In the genomic region with DNA sequence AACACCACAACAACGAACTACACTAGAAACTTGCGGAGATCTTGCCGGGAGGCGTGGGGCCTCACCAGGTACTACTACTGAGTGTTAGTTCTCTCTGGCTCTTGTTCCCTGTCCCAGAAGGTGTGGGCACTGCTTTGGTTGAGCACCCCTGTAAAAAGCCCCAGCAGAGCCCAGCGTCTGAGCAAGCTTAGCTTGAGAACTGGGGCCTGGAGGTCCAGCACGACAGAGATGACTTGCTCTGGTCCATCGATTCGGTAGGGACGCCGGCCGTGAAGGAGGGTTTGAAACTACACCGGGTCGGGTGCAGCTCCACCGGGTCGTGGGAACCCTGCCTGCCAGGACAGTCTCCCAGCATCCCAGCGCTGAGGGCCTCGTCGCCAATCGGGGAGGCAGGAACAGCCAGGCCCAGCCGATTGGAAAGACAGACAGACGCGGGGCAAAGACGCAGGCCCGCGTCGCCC, we compare ENCODE assay signal across 8 mouse cellular contexts. TPM values are rescaled to one million over a fixed set of nuclear protein-coding genes. Genes with fewer than 3 reads are reported as not detected.
A peak's percentile ranks its signal among the peaks of the same experiment; 100 is the strongest.
DNase-seq lines count a peak whose midpoint lies in the region; ATAC-seq lines count a peak whose summit lies in the region.

No protein-coding gene starts in this region.

- H3K4me2 ChIP-seq in embryonic facial prominence, embryonic 12.5 days (replicated peaks), result peak overlapping the region; percentile 88
- peak overlapping the region; percentile 91 for H3K4me2 ChIP-seq in hindbrain, embryonic 15.5 days
- H3K4me2 ChIP-seq in lung, embryonic 16.5 days (ENCODE audit: low read depth, low read length), result peak overlapping the region; percentile 63

- WGBS in embryonic facial prominence, embryonic 12.5 days, result under 1% methylated on average over 26 of the region's 26 CpGs
- under 1% methylated on average over 25 of the region's 26 CpGs for WGBS in hindbrain, embryonic 15.5 days
- WGBS in lung, embryonic 16.5 days, result 0% methylated on average over 26 of the region's 26 CpGs

- peaks cover 4% of the 10 kb centered on the region; the same call in 1 of the 2 replicates for H3K36me3 ChIP-seq in embryonic facial prominence, embryonic 12.5 days
- H3K36me3 ChIP-seq in hindbrain, embryonic 15.5 days, result 0 out of 2 replicates have a peak, but pooled peaks cover 6% of the 10 kb centered on the region
- H3K36me3 ChIP-seq in lung, embryonic 16.5 days (ENCODE audit: control insufficient read depth, insufficient read depth, low read length), result no peaks in the 10 kb centered on the region

- peaks cover 62% of the 10 kb centered on the region for H3K4me1 ChIP-seq in embryonic facial prominence, embryonic 12.5 days
- H3K4me1 ChIP-seq in hindbrain, embryonic 15.5 days (replicated peaks), result peaks cover 75% of the 10 kb centered on the region
- peaks cover 53% of the 10 kb centered on the region for H3K4me1 ChIP-seq in lung, embryonic 16.5 days (replicated peaks; ENCODE audit: control insufficient read depth, insufficient read depth, low read length)

- peak overlapping the region; percentile 92 for H3K9ac ChIP-seq in embryonic facial prominence, embryonic 12.5 days
- peak overlapping the region; percentile 85 for H3K9ac ChIP-seq in hindbrain, embryonic 15.5 days
- H3K9ac ChIP-seq in lung, embryonic 16.5 days (ENCODE audit: low read length), result peak overlapping the region; percentile 91

- H3K27me3 ChIP-seq in embryonic facial prominence, embryonic 12.5 days, result no peaks in the 10 kb centered on the region
- H3K27me3 ChIP-seq in hindbrain, embryonic 15.5 days, result no peaks in the 10 kb centered on the region
- H3K27me3 ChIP-seq in lung, embryonic 16.5 days (ENCODE audit: control insufficient read depth, insufficient read depth, low read depth, low read length), result no peaks in the 10 kb centered on the region

- H3K4me3 ChIP-seq in embryonic facial prominence, embryonic 12.5 days, result peak overlapping the region; percentile 88
- peak overlapping the region; percentile 66 for H3K4me3 ChIP-seq in hindbrain, embryonic 15.5 days
- H3K4me3 ChIP-seq in lung, embryonic 16.5 days (ENCODE audit: low read length), result peak overlapping the region; percentile 79

- DNase-seq in left cerebral cortex, postnatal 25 days (ENCODE audit: low spot score in 2 of 2), result peak; percentile 16 to 49
- DNase-seq in left cerebral cortex, postnatal 4 days, result no peak
- no peak for DNase-seq in adrenal gland, postnatal 25 days
- DNase-seq in spleen, adult 12 weeks (ENCODE audit: low spot score), result no peak

- intact Hi-C loops in left cerebral cortex, postnatal 25 days (cut with DNase I), result no loop called here
- intact Hi-C loops in left cerebral cortex, postnatal 4 days (cut with DNase I), result no loop called here

- ATAC-seq in embryonic facial prominence, embryonic 12.5 days (ENCODE audit: insufficient number of reproducible peaks, insufficient read depth, low FRiP score, low TSS enrichment), result peak; percentile 8; the same call in 1 of the 2 replicates
- no peak for ATAC-seq in hindbrain, embryonic 15.5 days (ENCODE audit: low FRiP score, low read depth)
- no peak; the same call in 1 of the 2 replicates for ATAC-seq in lung, embryonic 16.5 days (ENCODE audit: low read depth)
- ATAC-seq in megakaryocyte-erythroid progenitor cell, adult 5-6 weeks (replicated peaks; ENCODE audit: low FRiP score, low TSS enrichment, poor library complexity, severe bottlenecking), result no peak

- H3K9me3 ChIP-seq in embryonic facial prominence, embryonic 12.5 days, result no peaks in the 10 kb centered on the region
- H3K9me3 ChIP-seq in hindbrain, embryonic 15.5 days, result no peaks in the 10 kb centered on the region
- H3K9me3 ChIP-seq in lung, embryonic 16.5 days (ENCODE audit: control insufficient read depth, low read length), result no peaks in the 10 kb centered on the region

- H3K27ac ChIP-seq in embryonic facial prominence, embryonic 12.5 days, result peak overlapping the region; percentile 94
- H3K27ac ChIP-seq in hindbrain, embryonic 15.5 days (replicated peaks), result peak overlapping the region; percentile 95
- peak overlapping the region; percentile 95 for H3K27ac ChIP-seq in lung, embryonic 16.5 days (ENCODE audit: low read length)

RNA-seq across cellular contexts. Expression of a gene that starts 0.5 kb away (rescaled TPM):
- 10 to 100 TPM; 43.4 to 44.9 TPM for total RNA-seq in left cerebral cortex, postnatal 25 days (2021)
- 100 to 1,000 TPM; 100 TPM for total RNA-seq in left cerebral cortex, postnatal 4 days (2021)
- 169 and 182 TPM in 2 replicates for polyA plus RNA-seq in embryonic facial prominence, embryonic 12.5 days (2016; fragmentation: Nextera tagmentation; extraction: Ambion mirVana)
- polyA plus RNA-seq in hindbrain, embryonic 15.5 days (2015; fragmentation: Nextera tagmentation; extraction: Ambion mirVana), result 90.7 and 105 TPM in 2 replicates
- 134 and 139 TPM in 2 replicates for polyA plus RNA-seq in lung, embryonic 16.5 days (2015; fragmentation: Nextera tagmentation; extraction: Ambion mirVana)
- total RNA-seq in megakaryocyte-erythroid progenitor cell, adult 5-6 weeks (2014; fragmentation: Nextera tagmentation), result 2.3 and 3.6 TPM in 2 replicates
- total RNA-seq in megakaryocyte-erythroid progenitor cell, adult 5-6 weeks (2017), result 0.34 and 1.7 TPM in 2 replicates
- 121 and 144 TPM in 2 replicates for total RNA-seq in adrenal gland, postnatal 25 days (2021)

RNA-seq across cellular contexts. Expression of a gene that starts 16.2 kb away (rescaled TPM):
- total RNA-seq in left cerebral cortex, postnatal 25 days (2021), result 10 to 100 TPM; 44.8 to 47.0 TPM
- 10 to 100 TPM; 46.6 to 49.4 TPM for total RNA-seq in left cerebral cortex, postnatal 4 days (2021)
- 30.2 and 30.3 TPM in 2 replicates for polyA plus RNA-seq in embryonic facial prominence, embryonic 12.5 days (2016; fragmentation: Nextera tagmentation; extraction: Ambion mirVana)
- 80.4 and 93.7 TPM in 2 replicates for polyA plus RNA-seq in hindbrain, embryonic 15.5 days (2015; fragmentation: Nextera tagmentation; extraction: Ambion mirVana)
- polyA plus RNA-seq in lung, embryonic 16.5 days (2015; fragmentation: Nextera tagmentation; extraction: Ambion mirVana), result 12.2 and 12.5 TPM in 2 replicates
- total RNA-seq in megakaryocyte-erythroid progenitor cell, adult 5-6 weeks (2014; fragmentation: Nextera tagmentation), result 9.8 and 14.1 TPM in 2 replicates
- total RNA-seq in megakaryocyte-erythroid progenitor cell, adult 5-6 weeks (2017), result 1.3 and 4.6 TPM in 2 replicates
- 5.7 and 9.1 TPM in 2 replicates for total RNA-seq in adrenal gland, postnatal 25 days (2021)

RNA-seq across cellular contexts. Expression of a gene that starts 30.7 kb away (rescaled TPM):
- total RNA-seq in left cerebral cortex, postnatal 25 days (2021), result 10 to 100 TPM; 47.1 to 51.1 TPM
- 10 to 100 TPM; 34.4 to 36.6 TPM for total RNA-seq in left cerebral cortex, postnatal 4 days (2021)
- polyA plus RNA-seq in embryonic facial prominence, embryonic 12.5 days (2016; fragmentation: Nextera tagmentation; extraction: Ambion mirVana), result 14.0 and 16.4 TPM in 2 replicates
- polyA plus RNA-seq in hindbrain, embryonic 15.5 days (2015; fragmentation: Nextera tagmentation; extraction: Ambion mirVana), result 27.3 and 28.3 TPM in 2 replicates
- polyA plus RNA-seq in lung, embryonic 16.5 days (2015; fragmentation: Nextera tagmentation; extraction: Ambion mirVana), result 9.6 and 10.3 TPM in 2 replicates
- total RNA-seq in megakaryocyte-erythroid progenitor cell, adult 5-6 weeks (2014; fragmentation: Nextera tagmentation), result 0.11 TPM in 1 of 2 replicates, not detected in the other
- total RNA-seq in megakaryocyte-erythroid progenitor cell, adult 5-6 weeks (2017), result 0.27 and 3.5 TPM in 2 replicates
- total RNA-seq in adrenal gland, postnatal 25 days (2021), result 4.1 and 6.1 TPM in 2 replicates

RNA-seq across cellular contexts. Expression of a gene that starts 31.2 kb away (rescaled TPM):
- total RNA-seq in left cerebral cortex, postnatal 25 days (2021), result 100 to 1,000 TPM; 148 to 149 TPM
- 100 to 1,000 TPM; 163 to 165 TPM for total RNA-seq in left cerebral cortex, postnatal 4 days (2021)
- 38.9 and 41.9 TPM in 2 replicates for polyA plus RNA-seq in embryonic facial prominence, embryonic 12.5 days (2016; fragmentation: Nextera tagmentation; extraction: Ambion mirVana)
- polyA plus RNA-seq in hindbrain, embryonic 15.5 days (2015; fragmentation: Nextera tagmentation; extraction: Ambion mirVana), result 71.3 and 73.4 TPM in 2 replicates
- 25.7 and 26.4 TPM in 2 replicates for polyA plus RNA-seq in lung, embryonic 16.5 days (2015; fragmentation: Nextera tagmentation; extraction: Ambion mirVana)
- total RNA-seq in megakaryocyte-erythroid progenitor cell, adult 5-6 weeks (2014; fragmentation: Nextera tagmentation), result 56.3 and 72.3 TPM in 2 replicates
- total RNA-seq in megakaryocyte-erythroid progenitor cell, adult 5-6 weeks (2017), result 29.4 and 145 TPM in 2 replicates
- 43.3 and 45.8 TPM in 2 replicates for total RNA-seq in adrenal gland, postnatal 25 days (2021)

RNA-seq across cellular contexts. Expression of a gene that starts 39.6 kb away (rescaled TPM):
- total RNA-seq in left cerebral cortex, postnatal 25 days (2021), result 1 to 10 TPM; 5.9 to 7.6 TPM
- 1 to 10 TPM; 4.1 to 5.0 TPM for total RNA-seq in left cerebral cortex, postnatal 4 days (2021)
- polyA plus RNA-seq in embryonic facial prominence, embryonic 12.5 days (2016; fragmentation: Nextera tagmentation; extraction: Ambion mirVana), result 7.5 and 7.6 TPM in 2 replicates
- polyA plus RNA-seq in hindbrain, embryonic 15.5 days (2015; fragmentation: Nextera tagmentation; extraction: Ambion mirVana), result 4.2 and 4.6 TPM in 2 replicates
- polyA plus RNA-seq in lung, embryonic 16.5 days (2015; fragmentation: Nextera tagmentation; extraction: Ambion mirVana), result 12.2 and 13.9 TPM in 2 replicates
- total RNA-seq in megakaryocyte-erythroid progenitor cell, adult 5-6 weeks (2014; fragmentation: Nextera tagmentation), result not detected in 2 replicates
- total RNA-seq in megakaryocyte-erythroid progenitor cell, adult 5-6 weeks (2017), result 2.1 TPM in 1 of 2 replicates, not detected in the other
- 8.1 and 11.3 TPM in 2 replicates for total RNA-seq in adrenal gland, postnatal 25 days (2021)

Comparison
In these comparisons a context has a peak if more than half of its experiments do, and no peak if none do; other contexts are left out.
1. DNase-seq: peak in left cerebral cortex, postnatal 25 days (2 of 2); none in left cerebral cortex, postnatal 4 days (single experiment), adrenal gland, postnatal 25 days (single experiment) and spleen, adult 12 weeks (single experiment).
2. RNA of a gene that starts 0.5 kb away (total RNA-seq): 121 to 144 TPM in adrenal gland, postnatal 25 days, 100 TPM in left cerebral cortex, postnatal 4 days and 43.4 to 44.9 TPM in left cerebral cortex, postnatal 25 days; 0.34 to 3.6 TPM in megakaryocyte-erythroid progenitor cell, adult 5-6 weeks; every median in the first group is over 4 times any median in the second.
3. Peak in every context shown above with its lines, with median percentiles within 50 percentile points of each other: H3K27ac ChIP-seq, H3K4me2 ChIP-seq, H3K4me3 ChIP-seq and H3K9ac ChIP-seq.